Mouse (Mus musculus): ENCODE data around the gene Pak7. TPM values are rescaled to one million over a fixed set of nuclear protein-coding genes. Genes with fewer than 3 reads are reported as not detected.

The Pak7 gene
- not detected for total RNA-seq (2023)

GRCm38 (mm10) chr2:136387181-136388131 lies at the start of gene Pak7:
TSS of gene Pak7 (minus strand) at chr2:136387967.

GRCm38 (mm10) chr2:136051688-136052289 lies 336.0 kb downstream of the Pak7 start, which contains the start of gene Lamp5:
TSS of gene Lamp5 (plus strand) at chr2:136052239.

Other genes with a start within 250 kb of the Pak7 start
- not detected for gene Ankef1, start 113.9 kb upstream of the Pak7 start, total RNA-seq (2023)